Mouse (Mus musculus) liver, embryonic 15.5 days (tissue): ENCODE measurements around the gene Desi1. TPM values are rescaled to one million over a fixed set of nuclear protein-coding genes. Genes with fewer than 3 reads are reported as not detected.
"Not testable (repeated sequence)": the region's sequence is repeated elsewhere in the genome, so short reads cannot be mapped to it uniquely, and the experiment has no call there.

Experiments
- ATAC-seq: fragments of 200-750 bp; cut with Nextera tagmentation; 2 replicates; pipeline ENCODE4 v1.8.0; 2017; ENCODE audit warnings: moderate number of reproducible peaks, mild to moderate bottlenecking, moderate library complexity; ENCODE audit not compliant: insufficient read depth
- H3K27ac ChIP-seq: fragments of 300-500 bp; sonication (generic); replicated peaks from 2 replicates; pipeline ENCODE4 v1.5.1; 2015; ENCODE audit warnings: mild to moderate bottlenecking, inconsistent platforms
- H3K27me3 ChIP-seq: fragments of 300-500 bp; sonication (generic); 2 replicates; pipeline ENCODE4 v1.6.1; 2015; ENCODE audit warnings: mild to moderate bottlenecking, inconsistent platforms
- H3K36me3 ChIP-seq: fragments of 300-500 bp; sonication (generic); replicated peaks from 2 replicates; pipeline ENCODE4 v1.6.1; 2015; ENCODE audit warnings: moderate library complexity, mild to moderate bottlenecking, inconsistent platforms
- H3K4me1 ChIP-seq: fragments of 300-500 bp; sonication (generic); replicated peaks from 2 replicates; pipeline ENCODE4 v1.6.1; 2015; ENCODE audit warnings: inconsistent platforms
- H3K4me2 ChIP-seq: fragments of 300-500 bp; sonication (generic); 2 replicates; pipeline ENCODE4 v1.6.1; 2015; ENCODE audit warnings: moderate library complexity, mild to moderate bottlenecking, inconsistent platforms
- H3K4me3 ChIP-seq: fragments of 300-500 bp; sonication (generic); replicated peaks from 2 replicates; pipeline ENCODE4 v1.5.1; 2015; ENCODE audit warnings: mild to moderate bottlenecking, inconsistent platforms
- H3K9ac ChIP-seq: fragments of 300-500 bp; sonication (generic); 2 replicates; pipeline ENCODE4 v1.6.1; 2015; ENCODE audit warnings: moderate library complexity, mild to moderate bottlenecking, inconsistent platforms
- H3K9me3 ChIP-seq: fragments of 300-500 bp; sonication (generic); replicated peaks from 2 replicates; pipeline ENCODE4 v1.6.1; 2016; ENCODE audit warnings: inconsistent platforms
- WGBS: fragments of 180-500 bp; shearing (Covaris S2); methylation state at CpG from one replicate; pipeline ENCODE4 v1.1.7; 2015; ENCODE audit warnings: mixed read lengths; ENCODE audit not compliant: insufficient replicate concordance; 5-methylcytosine and 5-hydroxymethylcytosine counted together
- polyA plus RNA-seq: library from polyadenylated mRNA; unstranded; fragments of >200 nt; fragmentation: Nextera tagmentation; extraction: Ambion mirVana; gene quantifications from 2 replicates; pipeline ENCODE4 v1.2.1, GENCODE M21; 2015

Gene Desi1
- polyA plus RNA-seq, 1 experiment from 2014 or later = 10.3 TPM

DNA sequence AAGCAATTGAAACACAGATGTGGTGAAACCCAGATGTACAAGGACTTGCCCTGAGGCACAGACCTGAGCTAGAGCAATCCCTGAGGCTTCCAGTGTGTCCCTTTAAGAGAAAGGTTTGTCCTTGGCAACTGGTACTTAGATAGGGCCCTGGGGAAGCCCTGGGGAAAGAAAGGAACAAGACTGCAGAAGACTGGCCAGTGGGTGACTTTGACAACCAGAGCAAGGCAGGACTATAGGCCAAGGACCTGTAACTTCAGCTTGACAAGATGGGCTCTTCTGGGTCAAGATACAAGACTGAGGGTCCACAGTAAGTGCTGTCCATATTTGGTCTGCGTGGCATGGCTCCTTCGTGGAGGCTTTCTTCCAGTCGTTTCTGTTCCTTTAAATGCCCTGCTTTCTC lies 46.0 kb downstream of the Desi1 start, which contains the start of gene Xrcc6:
Gene Xrcc6 (plus strand): TSS at position 190 of the 400 bp plus-strand sequence.
- Histone ChIP-seq H3K4me2 (no peak within 1 kb of the TSS), H3K27me3 (no peaks in the 10 kb centered on the region), H3K4me1 (peaks cover 37% of the 10 kb centered on the region), H3K27ac (no peak within 1 kb of the TSS), H3K4me3 (no peak within 1 kb of the TSS), H3K36me3 (no peaks in the 10 kb centered on the region), H3K9ac (no peak within 1 kb of the TSS), H3K9me3 (no peaks in the 10 kb centered on the region)
- 83% methylated on average over 3 of the region's 3 CpGs for WGBS
- ATAC-seq = no peak

GRCm38 (mm10) chr15:81985267-81986161 lies 48.1 kb downstream of the Desi1 start:
- 68% methylated on average over 2 of the region's 2 CpGs for WGBS
- Histone ChIP-seq H3K27ac (no peak overlapping the region), H3K9me3 (no peaks in the 10 kb centered on the region), H3K4me1 (peaks cover 26% of the 10 kb centered on the region), H3K27me3 (no peaks in the 10 kb centered on the region), H3K36me3 (no peaks in the 10 kb centered on the region), H3K4me3 (no peak overlapping the region), H3K9ac (no peak overlapping the region), H3K4me2 (no peak overlapping the region)
- no peak for ATAC-seq

- Histone ChIP-seq H3K36me3 (no peaks in the 10 kb centered on the region), H3K27me3 (no peaks in the 10 kb centered on the region), H3K4me3 (no peak overlapping the region), H3K9me3 (no peaks in the 10 kb centered on the region), H3K4me2 (no peak overlapping the region), H3K27ac (no peak overlapping the region), H3K4me1 (peaks cover 7% of the 10 kb centered on the region), H3K9ac (no peak overlapping the region)
- WGBS = 49% methylated on average over 1 of the region's 1 CpGs
- ATAC-seq = no peak
Measured at GRCm38 (mm10) chr15:81982173-81982572, 51.5 kb downstream of the Desi1 start.

DNA sequence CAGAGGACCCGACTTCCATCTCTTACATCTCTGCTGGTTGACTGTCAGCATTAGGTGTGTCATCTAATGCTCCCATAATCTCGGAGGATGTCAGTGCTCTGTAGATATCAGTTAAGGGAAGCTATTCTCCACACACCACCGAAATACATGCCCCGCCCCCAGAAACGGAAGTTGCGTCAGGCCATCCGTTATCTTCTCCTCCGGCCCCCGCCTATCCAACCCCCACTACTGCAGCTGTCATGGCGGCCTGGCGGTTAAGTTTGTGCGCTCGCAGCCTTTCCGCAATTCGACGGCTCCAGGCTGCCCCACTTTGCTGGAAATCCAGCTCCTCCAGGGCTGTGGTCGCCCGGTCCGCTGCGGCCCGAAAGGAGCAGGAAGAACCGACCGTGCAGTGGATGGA lies 53.3 kb downstream of the Desi1 start, which contains the start of gene 1700029P11Rik:
Gene 1700029P11Rik (plus strand): TSS at position 220 of the 400 bp plus-strand sequence.
- Histone ChIP-seq H3K27me3 (no peaks in the 10 kb centered on the region), H3K4me1 (peaks cover 7% of the 10 kb centered on the region), H3K27ac (no peak within 1 kb of the TSS), H3K9me3 (no peaks in the 10 kb centered on the region; the same call in 1 of the 2 replicates), H3K4me3 (no peak within 1 kb of the TSS), H3K36me3 (no peaks in the 10 kb centered on the region), H3K9ac (no peak within 1 kb of the TSS), H3K4me2 (no peak within 1 kb of the TSS)
- no peak for ATAC-seq
- WGBS = 81% methylated on average over 23 of the region's 23 CpGs

GRCm38 (mm10) chr15:81975156-81975555 lies 58.5 kb downstream of the Desi1 start:
- H3K4me2 ChIP-seq = not testable (repeated sequence)
- WGBS = 76% methylated on average over 8 of the region's 8 CpGs

DNA sequence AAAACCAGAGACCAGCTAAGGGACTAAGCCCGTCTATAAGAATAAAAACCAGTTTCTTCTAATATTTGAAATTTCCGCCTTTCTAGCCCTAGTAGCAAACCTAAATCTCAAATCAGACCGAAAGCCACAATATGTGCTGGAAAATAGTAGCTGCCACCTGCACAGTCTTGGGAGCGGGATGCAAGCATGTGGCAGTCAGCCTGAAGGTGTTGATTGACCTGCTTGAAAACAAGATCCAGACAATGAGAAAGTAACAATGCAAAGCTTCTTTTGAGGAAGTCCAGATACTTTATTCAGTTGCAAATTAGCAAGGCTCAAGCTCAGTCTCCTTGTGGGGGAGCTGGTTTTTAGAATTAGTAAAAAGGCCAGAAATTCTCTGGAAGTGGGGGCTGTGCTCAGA lies 63.2 kb downstream of the Desi1 start:
- 76% methylated on average over 4 of the region's 4 CpGs for WGBS
- not testable (repeated sequence) for H3K27ac ChIP-seq, H3K9me3 ChIP-seq, H3K27me3 ChIP-seq, H3K9ac ChIP-seq, ATAC-seq, H3K4me2 ChIP-seq, H3K36me3 ChIP-seq, H3K4me3 ChIP-seq
- peaks cover 21% of the 10 kb centered on the region for H3K4me1 ChIP-seq

More at GRCm38 (mm10) chr15:81975156-81975555, 58.5 kb downstream of the Desi1 start:
- H3K4me1 ChIP-seq, H3K27ac ChIP-seq, ATAC-seq, H3K9me3 ChIP-seq, H3K9ac ChIP-seq, H3K27me3 ChIP-seq, H3K4me3 ChIP-seq, H3K36me3 ChIP-seq: not testable (repeated sequence)

- not testable (repeated sequence) for H3K27ac ChIP-seq, H3K9me3 ChIP-seq, H3K27me3 ChIP-seq, H3K36me3 ChIP-seq, H3K9ac ChIP-seq, H3K4me3 ChIP-seq, ATAC-seq
- Histone ChIP-seq H3K4me1 (peaks cover 25% of the 10 kb centered on the region), H3K4me2 (peak overlapping the region; percentile 36)
- 76% methylated on average over 6 of the region's 6 CpGs for WGBS
Measured at GRCm38 (mm10) chr15:81969635-81970034, 64.0 kb downstream of the Desi1 start.

GRCm38 (mm10) chr15:81969173-81969572 lies 64.5 kb downstream of the Desi1 start:
- WGBS = 40% methylated on average over 7 of the region's 7 CpGs
- peak overlapping the region; percentile 36 for H3K4me2 ChIP-seq
- 0 out of 2 replicates have a peak, but pooled peaks have one; percentile 58 for ATAC-seq

GRCm38 (mm10) chr15:81968447-81968846 lies 65.2 kb downstream of the Desi1 start:
- no peak overlapping the region for H3K9ac ChIP-seq
- ATAC-seq = no peak
- WGBS = 41% methylated on average over 2 of the region's 2 CpGs
- no peak overlapping the region for H3K4me2 ChIP-seq
- no peaks in the 10 kb centered on the region for H3K9me3 ChIP-seq
- H3K36me3 ChIP-seq = no peaks in the 10 kb centered on the region
- peaks cover 25% of the 10 kb centered on the region for H3K4me1 ChIP-seq
- H3K4me3 ChIP-seq = no peak overlapping the region
- no peaks in the 10 kb centered on the region; the same call in 1 of the 2 replicates for H3K27me3 ChIP-seq
- no peak overlapping the region for H3K27ac ChIP-seq

More at GRCm38 (mm10) chr15:81969173-81969572, 64.5 kb downstream of the Desi1 start:
- Histone ChIP-seq H3K27ac (no peak overlapping the region), H3K9ac (no peak overlapping the region), H3K4me1 (peaks cover 25% of the 10 kb centered on the region), H3K4me3 (no peak overlapping the region), H3K27me3 (no peaks in the 10 kb centered on the region; the same call in 1 of the 2 replicates), H3K9me3 (no peaks in the 10 kb centered on the region), H3K36me3 (no peaks in the 10 kb centered on the region)

DNA sequence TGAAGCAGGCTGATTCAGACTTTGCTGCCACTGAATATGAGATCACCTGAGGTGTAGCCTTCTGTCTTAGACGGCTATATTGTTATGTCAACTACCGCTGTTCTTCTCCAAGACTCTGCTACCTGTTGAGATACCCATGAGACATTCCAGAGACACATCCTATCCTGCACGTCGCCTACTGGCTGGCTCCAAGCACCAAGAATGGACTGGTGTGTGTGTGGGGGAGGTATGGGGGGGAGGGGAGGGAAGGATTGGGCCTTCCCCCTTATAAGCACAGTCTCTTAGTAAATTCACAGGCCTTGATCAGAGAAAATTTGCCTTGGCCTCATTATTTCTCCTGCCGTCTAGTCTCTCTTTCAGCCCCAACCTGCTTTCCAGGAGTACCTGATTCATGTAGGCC lies 65.8 kb downstream of the Desi1 start:
- no peak overlapping the region for H3K27ac ChIP-seq
- H3K36me3 ChIP-seq = no peaks in the 10 kb centered on the region
- H3K9me3 ChIP-seq = no peaks in the 10 kb centered on the region
- ATAC-seq = no peak
- no peak overlapping the region for H3K9ac ChIP-seq
- H3K27me3 ChIP-seq = no peaks in the 10 kb centered on the region; the same call in 1 of the 2 replicates
- no peak overlapping the region for H3K4me3 ChIP-seq
- no peak overlapping the region for H3K4me2 ChIP-seq
- 74% methylated on average over 5 of the region's 5 CpGs for WGBS
- H3K4me1 ChIP-seq = peaks cover 25% of the 10 kb centered on the region

DNA sequence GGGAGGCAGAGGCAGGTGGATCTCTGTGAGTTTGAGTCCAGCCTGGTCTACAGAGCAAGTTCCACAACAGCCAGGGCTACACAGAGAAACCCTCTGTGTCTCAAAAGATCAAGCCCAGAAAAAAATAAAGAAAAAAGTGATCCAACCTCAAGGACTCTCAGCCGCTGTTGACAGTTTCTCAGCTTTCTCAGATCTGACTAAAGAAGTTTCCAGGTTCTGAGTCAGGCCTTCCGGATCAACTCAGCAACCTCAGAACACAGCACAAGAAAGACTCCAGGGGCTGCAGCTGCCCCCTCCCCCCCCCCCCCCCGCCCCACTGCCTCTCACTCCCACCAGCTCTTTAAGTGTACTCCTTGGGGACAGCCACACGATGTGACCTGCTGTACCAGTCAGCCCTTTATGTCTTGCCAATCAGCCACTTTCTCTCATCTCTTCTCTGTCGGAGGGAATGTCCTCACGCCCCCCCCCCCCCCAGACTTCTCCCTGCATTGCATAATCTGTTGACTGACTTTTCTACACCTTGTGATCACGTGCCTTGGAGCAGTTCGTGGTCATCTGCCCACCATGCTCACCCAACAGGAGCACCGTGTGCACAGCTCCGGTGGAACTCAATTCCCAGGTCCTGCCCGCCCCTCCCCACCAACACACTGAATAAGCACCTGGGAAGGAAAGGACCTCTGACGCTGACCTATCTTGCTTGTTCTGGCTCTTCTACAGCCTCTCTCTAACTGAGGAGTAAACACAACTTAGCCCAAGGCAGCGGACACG lies 67.4 kb downstream of the Desi1 start:
- Histone ChIP-seq H3K9me3 (no peaks in the 10 kb centered on the region), H3K27ac (no peak overlapping the region), H3K36me3 (no peaks in the 10 kb centered on the region), H3K4me1 (peaks cover 30% of the 10 kb centered on the region), H3K9ac (no peak overlapping the region), H3K4me2 (no peak overlapping the region), H3K4me3 (no peak overlapping the region), H3K27me3 (no peaks in the 10 kb centered on the region; the same call in 1 of the 2 replicates)
- WGBS = 54% methylated on average over 12 of the region's 14 CpGs
- no peak for ATAC-seq
